Mouse (Mus musculus): Measurements from ENCODE around the gene Lman1l. TPM values are rescaled to one million over a fixed set of nuclear protein-coding genes. Genes with fewer than 3 reads are reported as not detected.

Lman1l gene
- polyA plus RNA-seq, 1 experiment: 0.09 TPM

DNA sequence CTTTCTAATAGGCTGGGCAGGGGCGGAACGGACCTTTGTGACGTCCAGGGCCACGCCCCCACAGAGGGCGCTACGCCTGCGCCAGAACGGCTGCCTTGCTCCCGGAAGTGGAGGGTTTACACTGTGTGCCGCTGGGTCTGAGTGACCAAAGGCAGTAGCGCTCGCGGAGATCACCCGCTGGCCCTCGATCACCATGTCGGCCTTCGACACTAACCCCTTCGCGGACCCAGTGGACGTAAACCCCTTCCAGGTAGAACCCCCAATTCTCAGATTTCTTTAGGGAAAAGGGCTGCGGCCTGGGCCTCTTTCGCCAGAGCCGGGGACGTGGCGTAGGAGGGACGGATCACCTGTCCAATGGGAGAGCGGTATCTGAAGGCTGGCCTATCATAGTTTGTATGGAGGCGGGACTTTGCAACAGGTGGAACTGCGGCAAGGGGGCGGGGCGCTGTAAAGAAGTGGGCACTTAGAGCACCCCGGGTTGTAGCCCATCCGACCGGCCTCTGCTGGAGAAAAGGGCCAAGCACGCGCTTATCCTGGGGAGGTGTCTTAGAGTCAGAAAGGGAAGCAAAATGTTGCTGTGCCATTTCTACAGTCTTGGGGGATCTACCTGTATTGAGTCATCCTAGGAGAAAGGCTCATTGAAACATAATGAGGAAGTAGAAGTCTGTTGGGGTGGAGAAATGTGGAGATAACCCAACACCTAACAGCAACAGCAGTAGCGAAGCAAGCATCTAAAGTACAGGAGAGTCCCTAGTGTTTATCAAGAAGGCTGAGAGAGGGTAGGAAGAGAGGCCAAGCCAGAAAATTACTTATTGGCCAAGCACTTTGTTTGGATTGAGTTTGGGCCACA is 59.5 kb downstream of the Lman1l start, which contains the start of gene Scamp2:
Gene Scamp2, plus strand, starts transcription at position 83 of the 850 bp plus-strand sequence.
- DNase-seq (ENCODE audit: low read depth in 1 of 2, low spot score in 2 of 2): peak; percentile 91 to 92
- H3K27me3 ChIP-seq (ENCODE audit: control insufficient read depth, insufficient read depth, low read length): no peaks in the 10 kb centered on the region
- peaks cover 20% of the 10 kb centered on the region; the same call in 1 of the 2 replicates for H3K4me1 ChIP-seq (ENCODE audit: control insufficient read depth, insufficient read depth, insufficient read length)
- peak within 1 kb of the TSS; percentile 93 for H3K27ac ChIP-seq (ENCODE audit: insufficient read depth, low read length)
- no peaks in the 10 kb centered on the region for H3K36me3 ChIP-seq (ENCODE audit: control insufficient read depth, insufficient read depth, low read length)
- peak within 1 kb of the TSS; percentile 95 for H3K4me3 ChIP-seq (ENCODE audit: extremely low read depth, insufficient read depth, insufficient read length)
- under 1% methylated on average over 37 of the region's 37 CpGs for WGBS
- TF ChIP-seq POLR2A (IDR thresholded peaks at IDR 0.05; ENCODE audit: low read depth, low read length): peak; percentile 87
- 0 out of 2 replicates have a peak, but pooled peaks have one; percentile 9 for TF ChIP-seq CTCF (IDR thresholded peaks at IDR 0.05; ENCODE audit: extremely low read depth, insufficient read depth, insufficient read length, insufficient replicate concordance)

DNA sequence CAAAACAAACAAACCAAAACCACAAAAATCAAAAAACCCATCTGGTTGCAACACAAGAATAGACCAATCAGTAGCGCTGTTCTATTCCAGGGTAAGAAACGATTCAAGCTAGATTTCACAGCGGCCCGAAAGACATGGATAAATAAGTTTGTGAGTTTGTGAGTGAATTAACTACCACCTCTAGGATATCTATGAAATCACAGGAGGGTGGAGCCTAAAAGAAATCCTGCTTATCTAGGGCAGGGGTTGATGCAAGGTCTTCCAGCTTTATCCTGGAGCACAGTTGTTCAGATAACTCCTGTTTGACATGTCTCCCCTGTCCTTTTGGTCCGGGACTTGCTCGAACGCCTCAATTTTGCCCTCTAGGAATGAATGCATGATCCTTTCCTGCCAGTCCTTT is 60.3 kb downstream of the Lman1l start:
- H3K4me3 ChIP-seq (ENCODE audit: extremely low read depth, insufficient read depth, insufficient read length): peak overlapping the region; percentile 95
- WGBS: 31% methylated on average over 7 of the region's 7 CpGs
- DNase-seq (ENCODE audit: low read depth in 1 of 2, low spot score in 2 of 2): no peak
- no peak for TF ChIP-seq CTCF (IDR thresholded peaks at IDR 0.05; ENCODE audit: extremely low read depth, insufficient read depth, insufficient read length, insufficient replicate concordance)
- no peak for TF ChIP-seq POLR2A (IDR thresholded peaks at IDR 0.05; ENCODE audit: low read depth, low read length)
- H3K4me1 ChIP-seq (ENCODE audit: control insufficient read depth, insufficient read depth, insufficient read length): peaks cover 15% of the 10 kb centered on the region; the same call in 1 of the 2 replicates
- H3K36me3 ChIP-seq (ENCODE audit: control insufficient read depth, insufficient read depth, low read length): no peaks in the 10 kb centered on the region
- no peak overlapping the region for H3K27ac ChIP-seq (ENCODE audit: insufficient read depth, low read length)
- H3K27me3 ChIP-seq (ENCODE audit: control insufficient read depth, insufficient read depth, low read length): no peaks in the 10 kb centered on the region

DNA sequence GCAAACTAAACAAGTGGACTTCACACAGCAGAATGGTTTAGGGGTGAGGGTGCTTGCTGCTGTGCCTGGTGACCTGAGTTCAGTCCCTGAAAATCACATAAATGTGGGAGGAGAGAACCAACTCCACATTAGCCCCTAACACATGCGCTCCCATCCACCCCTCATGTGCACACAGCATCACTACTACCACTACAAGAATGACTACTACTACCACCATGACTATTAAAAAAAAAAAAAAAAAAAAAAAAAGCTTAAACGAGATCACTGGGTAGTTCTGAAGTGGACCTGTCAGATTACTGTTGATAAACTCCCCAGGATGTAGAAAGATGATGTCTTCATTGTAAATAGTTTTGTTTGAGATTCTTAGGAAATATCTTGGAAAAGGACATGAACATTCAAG is 61.0 kb downstream of the Lman1l start:
- no peaks in the 10 kb centered on the region for H3K36me3 ChIP-seq (ENCODE audit: control insufficient read depth, insufficient read depth, low read length)
- no peaks in the 10 kb centered on the region for H3K27me3 ChIP-seq (ENCODE audit: control insufficient read depth, insufficient read depth, low read length)
- no peak for DNase-seq (ENCODE audit: low read depth in 1 of 2, low spot score in 2 of 2)
- TF ChIP-seq POLR2A (IDR thresholded peaks at IDR 0.05; ENCODE audit: low read depth, low read length) (no peak), CTCF (IDR thresholded peaks at IDR 0.05; ENCODE audit: extremely low read depth, insufficient read depth, insufficient read length, insufficient replicate concordance) (no peak)
- H3K27ac ChIP-seq (ENCODE audit: insufficient read depth, low read length): no peak overlapping the region
- peaks cover 15% of the 10 kb centered on the region; the same call in 1 of the 2 replicates for H3K4me1 ChIP-seq (ENCODE audit: control insufficient read depth, insufficient read depth, insufficient read length)
- no peak overlapping the region for H3K4me3 ChIP-seq (ENCODE audit: extremely low read depth, insufficient read depth, insufficient read length)
- WGBS: 70% methylated on average over 2 of the region's 2 CpGs

DNA sequence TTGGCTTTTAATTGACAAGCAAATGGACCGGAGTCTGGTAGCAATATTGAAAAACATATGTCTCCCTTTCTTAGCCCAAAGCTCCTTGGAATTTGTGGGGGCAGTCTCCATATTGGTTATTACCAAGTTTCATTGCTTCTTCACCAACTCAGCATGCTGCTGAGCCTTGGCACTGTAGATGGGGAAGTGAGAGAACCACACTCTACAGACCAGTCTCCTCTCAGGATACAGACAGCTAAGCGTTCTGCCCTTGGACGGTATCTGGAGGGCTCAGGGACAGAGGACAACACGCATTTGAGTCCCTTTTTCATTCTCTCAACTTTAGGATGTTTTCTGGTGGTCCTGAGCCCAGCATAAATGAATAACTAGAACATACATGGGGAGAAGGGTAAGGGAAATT is 61.9 kb downstream of the Lman1l start:
- WGBS: 58% methylated on average over 4 of the region's 4 CpGs

GRCm38 (mm10) chr9:57557215-57557614 is 63.4 kb downstream of the Lman1l start:
- no peak for DNase-seq (ENCODE audit: low read depth in 1 of 2, low spot score in 2 of 2)
- H3K4me1 ChIP-seq (ENCODE audit: control insufficient read depth, insufficient read depth, insufficient read length): peaks cover 8% of the 10 kb centered on the region; the same call in 1 of the 2 replicates
- no peak overlapping the region for H3K4me3 ChIP-seq (ENCODE audit: extremely low read depth, insufficient read depth, insufficient read length)
- TF ChIP-seq CTCF (IDR thresholded peaks at IDR 0.05; ENCODE audit: extremely low read depth, insufficient read depth, insufficient read length, insufficient replicate concordance) (no peak), POLR2A (IDR thresholded peaks at IDR 0.05; ENCODE audit: low read depth, low read length) (no peak)
- 72% methylated on average over 3 of the region's 3 CpGs for WGBS
- H3K27me3 ChIP-seq (ENCODE audit: control insufficient read depth, insufficient read depth, low read length): no peaks in the 10 kb centered on the region
- H3K36me3 ChIP-seq (ENCODE audit: control insufficient read depth, insufficient read depth, low read length): no peaks in the 10 kb centered on the region
- H3K27ac ChIP-seq (ENCODE audit: insufficient read depth, low read length): no peak overlapping the region

More for the DNA sequence above, 61.9 kb downstream of the Lman1l start:
- no peak overlapping the region for H3K27ac ChIP-seq (ENCODE audit: insufficient read depth, low read length)
- TF ChIP-seq CTCF (IDR thresholded peaks at IDR 0.05; ENCODE audit: extremely low read depth, insufficient read depth, insufficient read length, insufficient replicate concordance): no peak
- no peak for TF ChIP-seq POLR2A (IDR thresholded peaks at IDR 0.05; ENCODE audit: low read depth, low read length)
- no peak for DNase-seq (ENCODE audit: low read depth in 1 of 2, low spot score in 2 of 2)
- no peak overlapping the region for H3K4me3 ChIP-seq (ENCODE audit: extremely low read depth, insufficient read depth, insufficient read length)
- peaks cover 15% of the 10 kb centered on the region; the same call in 1 of the 2 replicates for H3K4me1 ChIP-seq (ENCODE audit: control insufficient read depth, insufficient read depth, insufficient read length)
- no peaks in the 10 kb centered on the region for H3K36me3 ChIP-seq (ENCODE audit: control insufficient read depth, insufficient read depth, low read length)
- no peaks in the 10 kb centered on the region for H3K27me3 ChIP-seq (ENCODE audit: control insufficient read depth, insufficient read depth, low read length)

Other genes with a start within 250 kb of the Lman1l start
- gene Ppcdc, start 180.7 kb downstream of the Lman1l start, polyA plus RNA-seq (2012; rRNA removed): 53.8 and 67.0 TPM in 2 replicates
- gene Scamp5, start 152.7 kb downstream of the Lman1l start, polyA plus RNA-seq (2012; rRNA removed): 12.4 and 19.3 TPM in 2 replicates
- 0.22 and 0.33 TPM in 2 replicates for gene Rpp25, start 116.7 kb downstream of the Lman1l start, polyA plus RNA-seq (2012; rRNA removed)
- gene Cox5a, start 99.5 kb downstream of the Lman1l start, polyA plus RNA-seq (2012; rRNA removed): 135 and 219 TPM in 2 replicates
- gene Fam219b, start 83.2 kb downstream of the Lman1l start, polyA plus RNA-seq (2012; rRNA removed): 4.1 and 14.5 TPM in 2 replicates
- 13.0 and 16.7 TPM in 2 replicates for gene Mpi, start 68.0 kb downstream of the Lman1l start, polyA plus RNA-seq (2012; rRNA removed)
- gene Scamp2, start 59.8 kb downstream of the Lman1l start, polyA plus RNA-seq (2012; rRNA removed): 79.2 and 88.4 TPM in 2 replicates
- 44.5 and 47.6 TPM in 2 replicates for gene Ulk3, start 31.3 kb downstream of the Lman1l start, polyA plus RNA-seq (2012; rRNA removed)
- not detected in 2 replicates for gene Cplx3, start 14.5 kb downstream of the Lman1l start, polyA plus RNA-seq (2012; rRNA removed)
- gene Csk, start 32.9 kb upstream of the Lman1l start, polyA plus RNA-seq (2012; rRNA removed): 233 and 265 TPM in 2 replicates
- not detected in 2 replicates for gene Cyp1a2, start 62.9 kb upstream of the Lman1l start, polyA plus RNA-seq (2012; rRNA removed)
- 0.13 and 0.15 TPM in 2 replicates for gene Cyp1a1, start 67.2 kb upstream of the Lman1l start, polyA plus RNA-seq (2012; rRNA removed)
- 9.9 and 11.2 TPM in 2 replicates for gene Edc3, start 87.8 kb upstream of the Lman1l start, polyA plus RNA-seq (2012; rRNA removed)
- 99.1 and 117 TPM in 2 replicates for gene Clk3, start 145.1 kb upstream of the Lman1l start, polyA plus RNA-seq (2012; rRNA removed)
- gene Arid3b, start 216.0 kb upstream of the Lman1l start, polyA plus RNA-seq (2012; rRNA removed): 35.2 and 38.6 TPM in 2 replicates